Comparison of ENCODE assay signal across 9 mouse cellular contexts in genomic region chr13:47017259-47017658, GRCm38 (mm10). TPM values are rescaled to one million over a fixed set of nuclear protein-coding genes. Genes with fewer than 3 reads are reported as not detected.
A peak's percentile ranks its signal among the peaks of the same experiment; 100 is the strongest.
DNase-seq lines count a peak whose midpoint lies in the region; ATAC-seq lines count a peak whose summit lies in the region.
"Had no signal": no experiment of that assay in that cellular context is flagged by ENCODE, and none has a peak within 500 bp of the region (broad histone marks: within the 10 kb centered on the region; RNA-seq: fewer than 3 reads in every experiment).

No protein-coding gene starts in this region.

- no peak overlapping the region for H3K4me2 ChIP-seq in heart, embryonic 12.5 days
- no peak overlapping the region for H3K4me2 ChIP-seq in neural tube, embryonic 15.5 days

- 34% methylated on average over 5 of the region's 5 CpGs for WGBS in heart, embryonic 12.5 days
- WGBS in neural tube, embryonic 15.5 days: 47% methylated on average over 5 of the region's 5 CpGs

- H3K4me1 ChIP-seq in heart, embryonic 12.5 days (replicated peaks): peaks cover 12% of the 10 kb centered on the region
- H3K4me1 ChIP-seq in neural tube, embryonic 15.5 days: peaks cover 17% of the 10 kb centered on the region

- no peak overlapping the region for H3K27ac ChIP-seq in heart, embryonic 12.5 days (ENCODE audit: poor library complexity, severe bottlenecking)
- H3K27ac ChIP-seq in neural tube, embryonic 15.5 days (replicated peaks): no peak overlapping the region
- H3K27ac ChIP-seq: macrophage had no signal

- intact Hi-C loops in left cerebral cortex, postnatal 36 days (cut with DNase I): loop anchor here (10.0 kb wide), 1 partner anchor 292 kb away; the partner anchor contains the start of gene Nup153

- H3K27me3 ChIP-seq in heart, embryonic 12.5 days (replicated peaks): no peaks in the 10 kb centered on the region
- no peaks in the 10 kb centered on the region for H3K27me3 ChIP-seq in neural tube, embryonic 15.5 days (replicated peaks)

- no peak overlapping the region for H3K4me3 ChIP-seq in heart, embryonic 12.5 days
- H3K4me3 ChIP-seq in neural tube, embryonic 15.5 days (replicated peaks): no peak overlapping the region

- no peaks in the 10 kb centered on the region for H3K36me3 ChIP-seq in heart, embryonic 12.5 days
- no peaks in the 10 kb centered on the region for H3K36me3 ChIP-seq in neural tube, embryonic 15.5 days

- H3K9me3 ChIP-seq in heart, embryonic 12.5 days (replicated peaks): no peaks in the 10 kb centered on the region
- H3K9me3 ChIP-seq in neural tube, embryonic 15.5 days (replicated peaks): no peaks in the 10 kb centered on the region

- H3K9ac ChIP-seq in heart, embryonic 12.5 days: no peak overlapping the region
- no peak overlapping the region for H3K9ac ChIP-seq in neural tube, embryonic 15.5 days (replicated peaks)

- peak; percentile 33 for DNase-seq in heart, adult 8-10 months (ENCODE audit: low spot score)
- peak; percentile 20 for DNase-seq in c-Kit-positive CD71-negative TER-119-negative erythroid progenitor cells, embryonic 14.5 days (ENCODE audit: low read depth)
- DNase-seq in frontal cortex, adult 2 months (ENCODE audit: extremely low spot score in 1 of 2, low spot score in 1 of 2): peak; percentile 16 to 75
- DNase-seq in kidney, adult 18-20 months: peak; percentile 59
- peak; percentile 32 to 48 for DNase-seq in left cerebral cortex, postnatal 36 days (ENCODE audit: low spot score in 2 of 2)
- peak; percentile 25 for DNase-seq in thymus, postnatal 25 days

- no peak for ATAC-seq in heart, embryonic 12.5 days (ENCODE audit: insufficient number of reproducible peaks, low FRiP score)
- ATAC-seq in neural tube, embryonic 15.5 days (ENCODE audit: low FRiP score): 0 out of 2 replicates have a peak, but pooled peaks have one; percentile 53

RNA-seq across cellular contexts. Expression of gene Nhlrc1, which starts 2.6 kb away (rescaled TPM):
- 1 to 10 TPM; 6.5 to 7.1 (median 6.7) TPM for total RNA-seq in heart, adult 8-10 months (2022)
- 4.0 and 4.2 TPM in 2 replicates for polyA plus RNA-seq in heart, embryonic 12.5 days (2016; fragmentation: Nextera tagmentation; extraction: Ambion mirVana)
- polyA plus RNA-seq in frontal cortex, adult 2 months (2012; rRNA removed): 12.6 and 13.1 TPM in 2 replicates
- total RNA-seq in left cerebral cortex, postnatal 36 days (2021): 10 to 100 TPM; 16.0 to 18.2 TPM
- polyA plus RNA-seq in neural tube, embryonic 15.5 days (2015; fragmentation: Nextera tagmentation; extraction: Ambion mirVana): 13.3 and 16.7 TPM in 2 replicates

RNA-seq across cellular contexts. Expression of gene Kdm1b, which starts 26.0 kb away (rescaled TPM):
- total RNA-seq in heart, adult 8-10 months (2022): 10 to 100 TPM in 3 of 4 experiments, 1 to 10 TPM in 1; 9.0 to 12.2 (median 11.1) TPM
- 9.0 and 9.3 TPM in 2 replicates for polyA plus RNA-seq in heart, embryonic 12.5 days (2016; fragmentation: Nextera tagmentation; extraction: Ambion mirVana)
- 5.7 and 6.9 TPM in 2 replicates for polyA plus RNA-seq in frontal cortex, adult 2 months (2012; rRNA removed)
- 1 to 10 TPM; 7.7 to 9.9 TPM for total RNA-seq in left cerebral cortex, postnatal 36 days (2021)
- polyA plus RNA-seq in neural tube, embryonic 15.5 days (2015; fragmentation: Nextera tagmentation; extraction: Ambion mirVana): 13.6 and 15.4 TPM in 2 replicates

RNA-seq across cellular contexts. Expression of gene Tpmt, which starts 27.3 kb away (rescaled TPM):
- 1 to 10 TPM; 2.9 to 7.7 (median 4.4) TPM for total RNA-seq in heart, adult 8-10 months (2022)
- 13.4 and 13.5 TPM in 2 replicates for polyA plus RNA-seq in heart, embryonic 12.5 days (2016; fragmentation: Nextera tagmentation; extraction: Ambion mirVana)
- 12.8 and 14.1 TPM in 2 replicates for polyA plus RNA-seq in frontal cortex, adult 2 months (2012; rRNA removed)
- 1 to 10 TPM; 9.7 to 10.0 TPM for total RNA-seq in left cerebral cortex, postnatal 36 days (2021)
- 17.3 and 17.8 TPM in 2 replicates for polyA plus RNA-seq in neural tube, embryonic 15.5 days (2015; fragmentation: Nextera tagmentation; extraction: Ambion mirVana)
